Mouse (Mus musculus) embryonic fibroblast, embryonic 13.5 days (primary cell): Measurements from ENCODE around the gene Rgs19.

Experiments used
- CTCF ChIP-seq: IDR thresholded peaks from 2 replicates; pipeline ENCODE4 v1.5.1; 2011; ENCODE audit warnings: mild to moderate bottlenecking, control low read depth, low read length, moderate library complexity, borderline replicate concordance; ENCODE audit not compliant: insufficient read depth
- POLR2A ChIP-seq: IDR thresholded peaks from 2 replicates; pipeline ENCODE4 v1.6.1; 2011; ENCODE audit warnings: low read depth, mild to moderate bottlenecking, control low read depth, low read length, moderate library complexity

DNA sequence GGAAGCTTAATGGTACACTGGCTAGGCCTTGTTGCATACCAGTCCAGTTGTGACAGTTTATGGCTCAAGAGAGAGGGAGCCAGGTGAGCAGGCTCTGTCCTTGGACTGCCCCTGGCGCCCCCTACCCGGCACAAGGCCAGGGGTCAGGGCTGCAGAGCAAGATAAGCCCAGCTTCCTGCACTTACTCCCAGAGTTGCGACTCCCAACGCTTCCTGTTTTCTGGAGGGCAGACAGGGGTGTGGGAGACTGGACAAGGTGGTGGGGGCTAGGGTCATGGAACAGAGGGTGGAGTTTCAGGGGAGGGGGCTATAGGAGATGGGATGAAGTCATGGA is 30.5 kb downstream of the Rgs19 start:
- no peak for TF ChIP-seq POLR2A
- no peak for TF ChIP-seq CTCF
